Comparison of ENCODE assay signal across 8 mouse cellular contexts in genomic region chr12:24832438-24832837, GRCm38 (mm10). TPM values are rescaled to one million over a fixed set of nuclear protein-coding genes. Genes with fewer than 3 reads are reported as not detected.
DNase-seq lines count a peak whose midpoint lies in the region; ATAC-seq and TF ChIP-seq lines count a peak whose summit lies in the region.

No protein-coding gene starts in this region.

- H3K27me3 ChIP-seq in lung, embryonic 14.5 days (ENCODE audit: insufficient read depth, low read length): no peaks in the 10 kb centered on the region
- H3K27me3 ChIP-seq in erythroblast, embryonic 14.5 days (ENCODE audit: control insufficient read depth): peaks cover 15% of the 10 kb centered on the region
- no peaks in the 10 kb centered on the region for H3K27me3 ChIP-seq in intestine, embryonic 16.5 days (replicated peaks; ENCODE audit: control insufficient read depth, insufficient read depth, low read length)
- H3K27me3 ChIP-seq in neural tube, embryonic 14.5 days (ENCODE audit: control insufficient read depth, insufficient read depth, low read length): no peaks in the 10 kb centered on the region

- H3K4me2 ChIP-seq in lung, embryonic 14.5 days: peak overlapping the region; percentile 82
- H3K4me2 ChIP-seq in intestine, embryonic 16.5 days (ENCODE audit: low read depth, low read length): peak overlapping the region; percentile 93
- H3K4me2 ChIP-seq in neural tube, embryonic 14.5 days (ENCODE audit: low read depth, low read length): peak overlapping the region; percentile 77

- WGBS in lung, embryonic 14.5 days: 26% methylated on average over 2 of the region's 2 CpGs
- 27% methylated on average over 2 of the region's 2 CpGs for WGBS in intestine, embryonic 16.5 days
- WGBS in neural tube, embryonic 14.5 days: 14% methylated on average over 2 of the region's 2 CpGs

- H3K36me3 ChIP-seq in lung, embryonic 14.5 days (ENCODE audit: insufficient read depth): no peaks in the 10 kb centered on the region
- peaks cover 6% of the 10 kb centered on the region for H3K36me3 ChIP-seq in erythroblast, embryonic 14.5 days (ENCODE audit: control insufficient read depth)
- H3K36me3 ChIP-seq in intestine, embryonic 16.5 days (ENCODE audit: control insufficient read depth, insufficient read depth, low read length): no peaks in the 10 kb centered on the region
- H3K36me3 ChIP-seq in neural tube, embryonic 14.5 days (ENCODE audit: control insufficient read depth, insufficient read depth, low read length): no peaks in the 10 kb centered on the region

- no peaks in the 10 kb centered on the region for H3K9me3 ChIP-seq in lung, embryonic 14.5 days (ENCODE audit: low read depth, low read length)
- no peaks in the 10 kb centered on the region for H3K9me3 ChIP-seq in erythroblast, embryonic 14.5 days (ENCODE audit: control insufficient read depth, low read length)
- no peaks in the 10 kb centered on the region for H3K9me3 ChIP-seq in intestine, embryonic 16.5 days (ENCODE audit: control insufficient read depth, low read length)
- no peaks in the 10 kb centered on the region for H3K9me3 ChIP-seq in neural tube, embryonic 14.5 days (ENCODE audit: control insufficient read depth, low read length)

- no peak for TF ChIP-seq CTCF in lung, embryonic 14.5 days (IDR thresholded peaks at IDR 0.05; ENCODE audit: low read depth)

- peak overlapping the region; percentile 84 for H3K4me3 ChIP-seq in lung, embryonic 14.5 days (ENCODE audit: low read depth, low read length)
- peak overlapping the region; percentile 70 for H3K4me3 ChIP-seq in erythroblast, embryonic 14.5 days (replicated peaks)
- peak overlapping the region; percentile 89 for H3K4me3 ChIP-seq in intestine, embryonic 16.5 days (ENCODE audit: low read length)
- H3K4me3 ChIP-seq in neural tube, embryonic 14.5 days (ENCODE audit: low read depth, low read length): peak overlapping the region; percentile 84

- H3K27ac ChIP-seq in lung, embryonic 14.5 days (ENCODE audit: low read depth): no peak overlapping the region
- H3K27ac ChIP-seq in intestine, embryonic 16.5 days (ENCODE audit: low read length): no peak overlapping the region
- H3K27ac ChIP-seq in neural tube, embryonic 14.5 days (ENCODE audit: low read depth, low read length): no peak overlapping the region

- ATAC-seq in lung, embryonic 14.5 days (ENCODE audit: insufficient read depth): no peak
- ATAC-seq in intestine, embryonic 16.5 days: no peak
- ATAC-seq in neural tube, embryonic 14.5 days (ENCODE audit: low read depth): no peak

- H3K4me1 ChIP-seq in lung, embryonic 14.5 days (ENCODE audit: insufficient read depth): peaks cover 5% of the 10 kb centered on the region; the same call in 1 of the 2 replicates
- H3K4me1 ChIP-seq in erythroblast, embryonic 14.5 days (ENCODE audit: control insufficient read depth): peaks cover 56% of the 10 kb centered on the region
- H3K4me1 ChIP-seq in intestine, embryonic 16.5 days (ENCODE audit: control insufficient read depth, insufficient read depth, low read length): peaks cover 8% of the 10 kb centered on the region
- peaks cover 23% of the 10 kb centered on the region for H3K4me1 ChIP-seq in neural tube, embryonic 14.5 days (ENCODE audit: control insufficient read depth, insufficient read depth, low read length)

- peak overlapping the region; percentile 83 for H3K9ac ChIP-seq in lung, embryonic 14.5 days
- H3K9ac ChIP-seq in intestine, embryonic 16.5 days (ENCODE audit: low read depth, low read length): peak overlapping the region; percentile 82; the same call in 1 of the 2 replicates
- H3K9ac ChIP-seq in neural tube, embryonic 14.5 days (replicated peaks; ENCODE audit: low read depth, low read length): peak overlapping the region; percentile 87; the same call in 1 of the 2 replicates

- DNase-seq in lung, embryonic 14.5 days: peak; percentile 39
- DNase-seq in lung, postnatal 10 days: no peak
- DNase-seq in cerebellum, postnatal 4 days (ENCODE audit: low spot score in 2 of 2): no peak
- no peak for DNase-seq in cerebellum, adult 9-10 months
- no peak for DNase-seq in adipocyte (ENCODE audit: low spot score)

RNA-seq across cellular contexts. Expression of gene Mboat2, which starts 1.8 kb away (rescaled TPM):
- 44.6 and 45.7 TPM in 2 replicates for polyA plus RNA-seq in lung, embryonic 14.5 days (2014; fragmentation: Nextera tagmentation; extraction: Ambion mirVana)
- 0.60 and 0.78 TPM in 2 replicates for polyA plus RNA-seq in erythroblast, embryonic 14.5 days (2012)
- polyA plus RNA-seq in intestine, embryonic 16.5 days (2015; fragmentation: Nextera tagmentation; extraction: Ambion mirVana): 16.5 and 19.5 TPM in 2 replicates
- polyA plus RNA-seq in neural tube, embryonic 14.5 days (2014; fragmentation: Nextera tagmentation; extraction: Ambion mirVana): 80.5 and 93.8 TPM in 2 replicates
